8 mouse cellular contexts compared by ENCODE assay signal in genomic region chr2:4517553-4518125, GRCm38 (mm10).
DNase-seq lines count a peak whose midpoint lies in the region; ATAC-seq and TF ChIP-seq lines count a peak whose summit lies in the region.

No protein-coding gene starts in this region.

- H3K27me3 ChIP-seq in forebrain, embryonic 14.5 days (replicated peaks; ENCODE audit: control insufficient read depth, insufficient read depth, low read length): no peaks in the 10 kb centered on the region
- H3K27me3 ChIP-seq in midbrain, embryonic 10.5 days (ENCODE audit: low read depth, poor library complexity, severe bottlenecking): no peaks in the 10 kb centered on the region

- no peaks in the 10 kb centered on the region for H3K9me3 ChIP-seq in forebrain, embryonic 14.5 days (replicated peaks; ENCODE audit: control insufficient read depth, low read length)
- H3K9me3 ChIP-seq in midbrain, embryonic 10.5 days (replicated peaks): no peaks in the 10 kb centered on the region

- no peak overlapping the region for H3K9ac ChIP-seq in forebrain, embryonic 14.5 days (ENCODE audit: low read length)

- ATAC-seq in forebrain, embryonic 14.5 days: peak; percentile 78

- 18% methylated on average over 7 of the region's 7 CpGs for WGBS in forebrain, embryonic 14.5 days
- 61% methylated on average over 7 of the region's 7 CpGs for WGBS in midbrain, embryonic 10.5 days

- TF ChIP-seq CTCF in layer of hippocampus, adult 2 months (conservative IDR thresholded peaks at IDR 0.05): no peak

- H3K4me1 ChIP-seq in forebrain, embryonic 14.5 days (ENCODE audit: control insufficient read depth, insufficient read depth, low read length): peaks cover 17% of the 10 kb centered on the region
- peaks cover 18% of the 10 kb centered on the region for H3K4me1 ChIP-seq in midbrain, embryonic 10.5 days

- DNase-seq in layer of hippocampus, adult 2 months (ENCODE audit: low spot score in 2 of 2): no peak
- DNase-seq in layer of hippocampus, postnatal 25 days (ENCODE audit: extremely low spot score in 1 of 2, low spot score in 1 of 2): no peak
- peak; percentile 67 for DNase-seq in forebrain, embryonic 14.5 days (ENCODE audit: low spot score)
- peak; percentile 64 for DNase-seq in heart, postnatal 25 days (ENCODE audit: low spot score)
- peak; percentile 55 to 67 for DNase-seq in kidney, postnatal 4 days
- DNase-seq in midbrain, embryonic 10.5 days (ENCODE audit: low spot score): peak; percentile 20
- no peak for DNase-seq in spleen, postnatal 10 days (ENCODE audit: low spot score in 2 of 2)
- no peak for DNase-seq in layer of hippocampus, postnatal 36 days

- H3K4me3 ChIP-seq in layer of hippocampus, adult 2 months: 0 out of 2 replicates have a peak overlapping the region, but pooled peaks have one; percentile 6
- H3K4me3 ChIP-seq in forebrain, embryonic 14.5 days (ENCODE audit: low read depth, low read length): no peak overlapping the region
- no peak overlapping the region for H3K4me3 ChIP-seq in midbrain, embryonic 10.5 days

- intact Hi-C loops in heart, postnatal 25 days (cut with DNase I): no loop called here

- peak overlapping the region; percentile 52; the same call in 1 of the 2 replicates for H3K27ac ChIP-seq in layer of hippocampus, adult 2 months
- H3K27ac ChIP-seq in forebrain, embryonic 14.5 days (ENCODE audit: low read depth, low read length): peak overlapping the region; percentile 87
- H3K27ac ChIP-seq in midbrain, embryonic 10.5 days (replicated peaks): peak overlapping the region; percentile 43

- peak overlapping the region; percentile 30 for H3K4me2 ChIP-seq in forebrain, embryonic 14.5 days (ENCODE audit: low read length)

- H3K36me3 ChIP-seq in forebrain, embryonic 14.5 days (ENCODE audit: control insufficient read depth, insufficient read depth, low read length): 0 out of 2 replicates have a peak, but pooled peaks cover 5% of the 10 kb centered on the region
- peaks cover 69% of the 10 kb centered on the region for H3K36me3 ChIP-seq in midbrain, embryonic 10.5 days

Comparison
In these comparisons a context has a peak if more than half of its experiments do, and no peak if none do; other contexts are left out.
1. DNase-seq: peak in forebrain, embryonic 14.5 days (single experiment), heart, postnatal 25 days (single experiment), kidney, postnatal 4 days (2 of 2) and midbrain, embryonic 10.5 days (single experiment); none in layer of hippocampus, adult 2 months (0 of 2), layer of hippocampus, postnatal 25 days (0 of 2), spleen, postnatal 10 days (0 of 2) and layer of hippocampus, postnatal 36 days (0 of 2).
2. Peak in every context shown above with its lines, with median percentiles within 50 percentile points of each other: H3K27ac ChIP-seq.